Mouse (Mus musculus): ENCODE data around the gene Xirp1.

DNA sequence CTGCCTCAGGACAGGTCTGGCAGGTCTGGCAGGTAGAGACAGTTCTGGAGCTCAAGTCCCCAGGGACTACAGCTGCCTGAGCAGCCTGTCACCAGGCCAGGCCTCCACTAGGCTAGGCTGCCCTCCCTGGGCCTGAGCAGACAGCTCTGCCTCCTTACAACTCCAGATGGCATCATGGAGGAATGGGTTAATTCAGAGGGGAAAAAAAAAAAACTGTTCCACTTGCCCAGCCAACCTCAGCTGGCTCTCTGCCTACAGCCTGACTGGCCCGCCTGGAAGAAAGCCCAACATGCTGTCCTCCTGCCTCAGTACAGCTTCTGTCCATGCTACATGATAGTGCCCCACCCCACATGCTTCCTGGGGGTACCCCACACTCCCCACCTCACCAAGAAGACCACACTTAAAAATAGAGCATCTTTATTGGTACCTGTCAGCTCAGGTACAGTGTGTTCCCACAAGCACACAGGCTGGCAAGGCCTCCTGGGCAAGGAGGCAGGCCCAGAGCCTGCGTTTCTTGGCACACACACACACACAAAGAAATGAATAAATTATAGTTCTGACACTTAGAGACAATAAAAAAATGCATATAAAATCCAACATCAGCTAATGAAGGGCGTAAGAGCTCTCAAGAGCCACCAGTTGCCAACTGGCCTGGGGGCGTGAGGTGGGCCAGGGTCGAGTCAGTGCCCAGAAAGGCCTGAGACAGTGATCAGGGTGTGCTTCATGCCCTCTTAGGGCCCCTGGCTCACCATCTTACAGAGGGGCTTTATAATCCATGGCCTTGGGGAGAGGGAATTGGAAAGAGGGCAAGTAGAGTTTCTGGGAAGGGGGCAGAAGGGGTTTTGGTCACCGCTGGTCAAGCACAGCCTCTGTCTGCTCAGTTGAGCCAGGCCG lies 52.4 kb downstream of the Xirp1 start:
- TF ChIP-seq CTCF (IDR thresholded peaks at IDR 0.05; ENCODE audit: extremely low read depth, insufficient read depth, insufficient read length, insufficient replicate concordance) (no peak), POLR2A (IDR thresholded peaks at IDR 0.05; ENCODE audit: low read depth, low read length) (no peak)
